Mouse (Mus musculus) liver, adult 2 months (tissue): ENCODE results near the gene Runx2. TPM values are rescaled to one million over a fixed set of nuclear protein-coding genes. Genes with fewer than 3 reads are reported as not detected.

ENCODE experiments used
- DNase-seq: peaks from one replicate; pipeline ENCODE4 v3.0.0-alpha.2; 2011; ENCODE audit warnings: low read depth, low spot score; ENCODE audit errors: extremely low read depth
- H3K27ac ChIP-seq: fragments of 200-500 bp; replicated peaks from 2 replicates; pipeline ENCODE4 v1.5.1; 2012; ENCODE audit warnings: low read depth, mild to moderate bottlenecking, control low read depth, inconsistent platforms, low read length; ENCODE audit not compliant: insufficient read depth
- H3K27me3 ChIP-seq: fragments of 200-500 bp; 2 replicates; pipeline ENCODE4 v1.6.1; 2012; ENCODE audit warnings: mild to moderate bottlenecking, moderate library complexity, low read length, inconsistent platforms; ENCODE audit not compliant: control insufficient read depth, insufficient read depth
- H3K36me3 ChIP-seq: fragments of 200-500 bp; 2 replicates; pipeline ENCODE4 v1.6.1; 2012; ENCODE audit warnings: low read length, inconsistent platforms; ENCODE audit not compliant: control insufficient read depth, insufficient read depth
- H3K4me1 ChIP-seq: fragments of 200-500 bp; 2 replicates; pipeline ENCODE4 v1.6.1; 2011; ENCODE audit warnings: low read length; ENCODE audit not compliant: control insufficient read depth, insufficient read depth
- H3K4me3 ChIP-seq: fragments of 200-500 bp; 2 replicates; pipeline ENCODE4 v1.5.1; 2011; ENCODE audit warnings: low read depth, mild to moderate bottlenecking, control low read depth, low read length, moderate library complexity; ENCODE audit not compliant: insufficient read depth
- H3K79me2 ChIP-seq: fragments of 200-500 bp; 2 replicates; pipeline ENCODE4 v1.6.1; 2012; ENCODE audit warnings: inconsistent platforms, mild to moderate bottlenecking, low read length, moderate library complexity; ENCODE audit not compliant: control insufficient read depth, insufficient read depth
- H3K9ac ChIP-seq: fragments of 200-500 bp; 2 replicates; pipeline ENCODE4 v1.6.1; 2012; ENCODE audit warnings: low read depth, mild to moderate bottlenecking, control low read depth, inconsistent platforms, low read length
- CTCF ChIP-seq: fragments of 200-500 bp; IDR thresholded peaks from 2 replicates; pipeline ENCODE4 v1.5.1; 2011; ENCODE audit warnings: low read depth, low read length, control low read depth
- POLR2A ChIP-seq: fragments of 200-500 bp; IDR thresholded peaks from 2 replicates; pipeline ENCODE4 v1.6.1; 2011; ENCODE audit warnings: low read length, control low read depth; ENCODE audit not compliant: insufficient read depth; ENCODE audit errors: extremely low read depth
- WGBS: fragments of 180-500 bp; shearing (Covaris S2); methylation state at CpG from one replicate; pipeline ENCODE4 v1.1.7; 2018; 5-methylcytosine and 5-hydroxymethylcytosine counted together
- polyA plus RNA-seq: library from polyadenylated mRNA; depleted of rRNA; stranded (reverse); fragments of >200 nt; gene quantifications from 2 replicates; pipeline ENCODE4 v1.2.3, GENCODE M21; 2012
- total RNA-seq: library from RNA; depleted of rRNA; stranded (reverse); fragments of >200 nt; gene quantifications from 2 replicates; pipeline ENCODE4 v1.2.3, GENCODE M21; 2014

Gene Runx2
- total and polyA plus RNA-seq, 2 experiments, result 0.09 to 0.21 TPM

DNA sequence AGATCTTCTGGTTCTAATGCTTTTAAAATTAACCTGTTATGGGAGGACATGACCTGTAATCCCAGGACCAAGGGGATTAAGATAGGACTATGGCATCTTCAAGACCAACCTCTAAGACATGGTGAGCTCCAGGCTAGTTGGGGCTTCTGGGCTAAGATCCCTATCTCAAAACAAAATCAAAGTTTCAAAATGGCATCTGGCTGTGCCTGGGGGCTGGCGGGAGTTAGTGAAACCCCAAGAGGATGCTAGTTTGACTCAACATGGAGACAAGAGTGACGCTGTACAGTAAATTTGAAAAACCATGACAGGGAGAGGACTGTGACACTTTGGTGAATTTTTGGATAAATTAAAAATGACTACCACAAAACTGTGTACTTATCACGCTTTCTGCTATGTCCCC is 202.6 kb downstream of the Runx2 start:
- H3K27ac ChIP-seq, result no peak overlapping the region
- no peak for TF ChIP-seq POLR2A
- TF ChIP-seq CTCF, result no peak
- H3K4me1 ChIP-seq, result no peaks in the 10 kb centered on the region
- WGBS, result 90% methylated on average over 3 of the region's 3 CpGs
- no peak overlapping the region for H3K9ac ChIP-seq
- no peaks in the 10 kb centered on the region for H3K79me2 ChIP-seq
- no peak overlapping the region for H3K4me3 ChIP-seq
- no peaks in the 10 kb centered on the region for H3K36me3 ChIP-seq
- H3K27me3 ChIP-seq, result no peaks in the 10 kb centered on the region
- no peak for DNase-seq

DNA sequence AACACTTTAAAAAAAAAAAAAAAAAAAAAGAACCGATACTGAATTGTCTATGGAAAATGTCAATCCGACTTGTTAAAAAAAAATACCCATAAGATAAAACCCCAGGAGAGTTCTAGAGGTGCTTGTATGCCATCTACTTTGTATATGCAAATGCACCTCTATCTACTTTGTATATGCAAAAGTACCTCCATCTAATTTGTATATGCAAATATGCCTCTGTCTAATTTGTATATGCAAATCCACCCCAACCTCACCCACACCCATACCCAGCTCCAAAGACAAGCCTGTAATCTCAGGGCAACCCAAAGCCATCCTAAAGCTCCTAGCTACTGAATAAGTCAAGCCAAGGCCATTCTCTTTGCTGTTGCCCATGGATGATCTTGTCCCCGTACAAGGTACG is 203.1 kb downstream of the Runx2 start:
- H3K9ac ChIP-seq, result no peak overlapping the region
- no peaks in the 10 kb centered on the region for H3K36me3 ChIP-seq
- TF ChIP-seq POLR2A (no peak), CTCF (no peak)
- H3K27me3 ChIP-seq, result no peaks in the 10 kb centered on the region
- no peaks in the 10 kb centered on the region for H3K4me1 ChIP-seq
- no peak overlapping the region for H3K27ac ChIP-seq
- no peak for DNase-seq
- 88% methylated on average over 4 of the region's 4 CpGs for WGBS
- H3K79me2 ChIP-seq, result no peaks in the 10 kb centered on the region
- H3K4me3 ChIP-seq, result no peak overlapping the region

DNA sequence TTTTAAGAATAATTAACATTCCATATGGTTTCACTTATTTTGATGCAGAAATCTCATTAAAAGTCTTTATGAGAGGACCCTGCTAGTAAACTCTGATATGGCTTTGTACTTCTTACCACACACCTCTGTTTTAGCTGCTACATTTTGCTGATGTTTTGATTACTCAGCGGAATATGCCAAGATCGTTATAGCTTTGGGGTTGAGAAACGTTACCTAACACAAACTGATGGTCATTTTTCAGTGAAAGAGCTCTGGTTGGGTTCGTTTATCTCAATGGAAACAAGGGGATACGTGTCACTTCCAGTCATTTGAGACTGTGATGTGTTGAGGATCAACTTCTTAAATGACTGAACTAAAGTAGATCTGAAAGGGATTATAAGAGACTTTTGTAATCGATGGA is 203.8 kb downstream of the Runx2 start:
- H3K36me3 ChIP-seq, result no peaks in the 10 kb centered on the region
- 79% methylated on average over 6 of the region's 6 CpGs for WGBS
- H3K9ac ChIP-seq, result no peak overlapping the region
- H3K4me1 ChIP-seq, result no peaks in the 10 kb centered on the region
- no peak overlapping the region for H3K4me3 ChIP-seq
- H3K79me2 ChIP-seq, result no peaks in the 10 kb centered on the region
- DNase-seq, result no peak
- no peaks in the 10 kb centered on the region for H3K27me3 ChIP-seq
- no peak overlapping the region for H3K27ac ChIP-seq
- no peak for TF ChIP-seq CTCF
- no peak for TF ChIP-seq POLR2A

DNA sequence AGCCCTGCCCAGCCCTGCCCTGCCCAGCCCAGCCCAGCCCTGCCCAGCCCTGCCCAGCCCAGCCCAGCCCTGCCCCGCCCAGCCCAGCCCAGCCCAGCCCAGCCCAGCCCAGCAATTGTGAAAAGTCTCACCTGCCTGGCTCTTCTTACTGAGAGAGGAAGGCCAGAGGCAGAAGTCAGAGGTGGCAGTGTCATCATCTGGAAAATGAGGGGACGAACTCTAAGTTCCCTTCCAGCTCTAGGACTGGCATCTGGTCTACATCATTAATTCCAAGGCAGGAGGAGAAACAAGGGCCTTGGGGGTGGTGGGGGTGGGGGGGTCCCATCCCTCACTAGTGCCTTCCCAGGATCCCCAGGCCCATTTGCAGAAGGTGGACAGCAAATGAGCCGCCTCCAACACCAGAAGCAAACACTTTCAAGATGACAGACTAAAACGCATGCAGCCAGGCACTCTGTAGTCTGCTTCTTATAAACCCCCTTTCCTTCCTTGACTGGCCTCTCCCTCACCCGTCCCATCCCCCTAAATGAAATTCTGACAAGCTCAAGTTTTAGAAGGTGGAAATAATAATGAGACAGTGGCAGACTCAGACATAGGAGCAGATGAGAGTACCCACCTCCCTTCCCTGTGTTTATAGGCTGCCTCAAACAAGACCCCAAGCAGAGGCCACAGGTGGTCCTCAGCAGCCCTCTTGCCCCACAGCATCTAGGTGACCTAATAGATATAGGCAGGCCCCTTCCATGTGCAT is 204.5 kb downstream of the Runx2 start:
- Histone ChIP-seq H3K4me3 (no peak overlapping the region), H3K4me1 (no peaks in the 10 kb centered on the region), H3K36me3 (no peaks in the 10 kb centered on the region), H3K27me3 (no peaks in the 10 kb centered on the region), H3K79me2 (no peaks in the 10 kb centered on the region), H3K9ac (no peak overlapping the region), H3K27ac (no peak overlapping the region)
- DNase-seq, result no peak
- whole genome bisulfite sequencing, result 58% methylated on average over 5 of the region's 5 CpGs
- TF ChIP-seq POLR2A, result no peak
- no peak for TF ChIP-seq CTCF

DNA sequence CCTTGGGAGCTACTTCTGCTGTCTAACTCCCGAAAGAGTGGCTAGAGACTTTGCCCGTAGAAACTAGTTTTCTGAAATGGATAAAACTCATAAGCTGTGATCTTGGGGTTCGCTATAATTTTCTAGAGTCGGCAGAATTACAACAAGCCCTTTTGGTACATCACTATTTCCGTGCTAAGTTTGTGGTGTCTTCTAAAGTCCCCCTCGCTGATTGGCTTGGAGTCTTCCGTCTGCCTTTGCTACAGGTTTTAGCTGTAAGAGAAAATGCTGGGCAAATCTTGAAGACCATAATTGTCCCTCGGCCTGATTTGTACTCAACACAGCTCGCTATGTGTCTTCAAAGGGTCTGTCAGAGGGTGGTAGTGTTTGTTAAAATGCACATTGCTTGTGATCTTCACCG is 205.2 kb downstream of the Runx2 start:
- Histone ChIP-seq H3K36me3 (no peaks in the 10 kb centered on the region), H3K4me3 (no peak overlapping the region), H3K27ac (no peak overlapping the region), H3K79me2 (no peaks in the 10 kb centered on the region), H3K27me3 (no peaks in the 10 kb centered on the region), H3K4me1 (no peaks in the 10 kb centered on the region), H3K9ac (no peak overlapping the region)
- TF ChIP-seq POLR2A (no peak), CTCF (no peak)
- DNase-seq, result no peak
- WGBS, result 80% methylated on average over 10 of the region's 10 CpGs

DNA sequence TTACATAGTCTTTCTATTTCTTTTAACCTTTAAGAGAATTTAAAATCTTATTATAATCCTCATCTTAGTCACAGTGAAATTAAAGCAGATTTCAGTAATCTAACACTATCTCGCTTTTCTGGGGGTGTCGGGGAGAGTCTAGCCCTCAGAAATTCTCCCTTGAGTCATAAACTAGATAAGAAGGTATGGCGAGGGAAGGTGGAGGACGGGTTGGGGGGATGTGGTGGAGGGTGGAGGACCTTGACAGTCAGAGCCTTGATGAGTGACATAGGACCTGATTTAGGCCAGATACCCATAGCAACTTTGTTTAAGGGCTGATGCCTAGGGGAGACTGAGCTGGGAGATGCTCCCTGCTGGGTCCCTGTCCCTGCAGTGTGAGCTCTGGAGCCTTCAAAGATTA is 205.7 kb downstream of the Runx2 start:
- 60% methylated on average over 4 of the region's 4 CpGs for WGBS
- H3K9ac ChIP-seq, result no peak overlapping the region
- H3K4me1 ChIP-seq, result no peaks in the 10 kb centered on the region
- no peak overlapping the region for H3K4me3 ChIP-seq
- no peaks in the 10 kb centered on the region for H3K27me3 ChIP-seq
- no peak overlapping the region for H3K27ac ChIP-seq
- no peak for DNase-seq
- no peaks in the 10 kb centered on the region for H3K36me3 ChIP-seq
- TF ChIP-seq POLR2A, result no peak
- no peak for TF ChIP-seq CTCF
- no peaks in the 10 kb centered on the region for H3K79me2 ChIP-seq
